ENCODE assay signal across 23 mouse cellular contexts in the genomic region with DNA sequence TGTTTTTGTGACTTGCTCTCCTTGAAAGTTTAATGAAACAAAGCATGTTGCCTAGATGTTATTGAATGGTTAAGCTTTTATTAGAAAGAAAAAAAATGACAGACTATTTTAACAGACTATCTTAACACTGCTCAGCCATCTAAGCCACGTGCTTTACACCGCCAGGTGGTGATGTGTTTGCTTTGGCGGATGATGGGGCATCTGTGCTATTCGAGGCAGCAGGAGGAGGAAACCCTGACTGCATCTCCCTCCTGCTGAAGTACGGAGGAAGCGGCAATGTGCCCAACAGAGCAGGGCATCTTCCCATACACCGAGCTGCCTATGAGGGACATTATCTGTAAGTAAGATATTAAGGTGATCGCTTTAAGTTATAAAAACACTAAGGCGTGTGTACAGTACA. TPM values are rescaled to one million over a fixed set of nuclear protein-coding genes. Genes with fewer than 3 reads are reported as not detected.
A peak's percentile ranks its signal among the peaks of the same experiment; 100 is the strongest.
DNase-seq lines count a peak whose midpoint lies in the region; ATAC-seq and TF ChIP-seq lines count a peak whose summit lies in the region.
"Had no signal": no experiment of that assay in that cellular context is flagged by ENCODE, and none has a peak within 500 bp of the region (broad histone marks: within the 10 kb centered on the region; RNA-seq: fewer than 3 reads in every experiment).

No protein-coding gene starts in this region.

- H3K9ac ChIP-seq in CH12.LX (ENCODE audit: insufficient read depth, low read depth), result no peak overlapping the region
- H3K9ac ChIP-seq: forebrain, embryonic 12.5 days; neural tube, embryonic 12.5 days had no signal

- ATAC-seq in frontal cortex, adult (ENCODE audit: low TSS enrichment), result peak; percentile 83
- no peak for ATAC-seq in erythroid progenitor cell, adult 5-6 weeks (replicated peaks; ENCODE audit: low FRiP score, poor library complexity, severe bottlenecking)
- ATAC-seq: inflammation-experienced regulatory T-cells, adult 6 months had no signal

- in situ Hi-C loops in CH12.LX (cut with MboI; ENCODE audit: low pct_ligation_motif_present, low pct_unique_long_range_greater_than_20kb, low sequenced_read_pairs), result no loop called here

- no peaks in the 10 kb centered on the region for H3K9me3 ChIP-seq in CH12.LX (replicated peaks; ENCODE audit: low read length)
- H3K9me3 ChIP-seq: forebrain, embryonic 12.5 days; hindbrain, embryonic 10.5 days; neural tube, embryonic 12.5 days had no signal

- dilution Hi-C loops in CH12.LX (cut with MboI; ENCODE audit: extremely low pct_ligation_motif_present, extremely low pct_unique_long_range_greater_than_20kb, low sequenced_read_pairs), result no loop called here

- WGBS in cerebellum, adult 2 months, result 32% methylated on average over 9 of the region's 9 CpGs

- no peaks in the 10 kb centered on the region for H3K27me3 ChIP-seq in CH12.LX (replicated peaks)
- no peaks in the 10 kb centered on the region for H3K27me3 ChIP-seq in cerebellum, adult 2 months (ENCODE audit: control insufficient read depth, insufficient read depth, low read length)
- H3K27me3 ChIP-seq: forebrain, embryonic 12.5 days; neural tube, embryonic 12.5 days had no signal

- no peak for TF ChIP-seq CTCF in CH12.LX (conservative IDR thresholded peaks at IDR 0.05 in 1 of 2, IDR thresholded peaks at IDR 0.05 in 1 of 2; ENCODE audit: low read depth in 2 of 2, low read length in 2 of 2)
- peak; percentile 18; the same call in 1 of the 2 replicates for TF ChIP-seq CTCF in cerebellum, adult 2 months (IDR thresholded peaks at IDR 0.05; ENCODE audit: borderline replicate concordance, insufficient read depth, low read depth, low read length)

- no peak for DNase-seq in frontal cortex, postnatal 14 days (ENCODE audit: low spot score in 2 of 2)
- DNase-seq in CH12.LX (ENCODE audit: extremely low read depth), result no peak
- DNase-seq in cerebellum, adult 2 months, result peak; percentile 43 to 49
- peak; percentile 55 to 60 for DNase-seq in layer of hippocampus, adult 18-20 months (ENCODE audit: low spot score in 2 of 2)
- DNase-seq in spleen, postnatal 14 days (ENCODE audit: low spot score in 2 of 2), result no peak
- no peak for DNase-seq in embryo, embryonic 9.5 days (ENCODE audit: extremely low spot score)
- DNase-seq: adrenal gland, postnatal 14 days; embryo, embryonic 11 days; liver; lung, adult 18-20 months; thymus, adult 18-20 months had no signal

- no peak for TF ChIP-seq EP300 in CH12.LX (IDR thresholded peaks at IDR 0.05; ENCODE audit: low read length)

- H3K27ac ChIP-seq in CH12.LX (ENCODE audit: insufficient read depth, low read depth), result no peak overlapping the region
- no peak overlapping the region for H3K27ac ChIP-seq in cerebellum, adult 2 months (ENCODE audit: insufficient read depth, low read length)
- H3K27ac ChIP-seq: forebrain, embryonic 12.5 days; hindbrain, embryonic 10.5 days; neural tube, embryonic 12.5 days had no signal

- TF ChIP-seq RAD21 in CH12.LX (IDR thresholded peaks at IDR 0.05; ENCODE audit: low read depth, low read length), result no peak

- no peaks in the 10 kb centered on the region for H3K79me2 ChIP-seq in CH12.LX (replicated peaks; ENCODE audit: control insufficient read depth, extremely low read depth, insufficient read depth, poor library complexity, severe bottlenecking)

- no peaks in the 10 kb centered on the region for H3K4me1 ChIP-seq in CH12.LX (ENCODE audit: control insufficient read depth in 1 of 2, insufficient read depth in 2 of 2)
- no peaks in the 10 kb centered on the region for H3K4me1 ChIP-seq in cerebellum, adult 2 months (ENCODE audit: control insufficient read depth, insufficient read depth, low read length)
- H3K4me1 ChIP-seq: hindbrain, embryonic 10.5 days; neural tube, embryonic 12.5 days had no signal

- H3K4me2 ChIP-seq in CH12.LX (ENCODE audit: insufficient read depth, low read depth, poor library complexity, severe bottlenecking), result no peak overlapping the region
- H3K4me2 ChIP-seq: forebrain, embryonic 12.5 days; neural tube, embryonic 12.5 days had no signal

- H3K4me3 ChIP-seq in CH12.LX (replicated peaks in 1 of 3; ENCODE audit: low read depth in 2 of 3, low read length in 2 of 3, poor library complexity in 1 of 3), result no peak overlapping the region
- H3K4me3 ChIP-seq in cerebellum, adult 2 months (replicated peaks; ENCODE audit: insufficient read depth, low read depth, low read length), result no peak overlapping the region
- H3K4me3 ChIP-seq: forebrain, embryonic 12.5 days; hindbrain, embryonic 10.5 days; neural tube, embryonic 12.5 days had no signal

- TF ChIP-seq POLR2A in CH12.LX (IDR thresholded peaks at IDR 0.05; ENCODE audit: low read depth, low read length), result no peak
- no peak for TF ChIP-seq POLR2A in cerebellum, adult 2 months (IDR thresholded peaks at IDR 0.05; ENCODE audit: borderline replicate concordance, insufficient read depth, low read length)

- no peaks in the 10 kb centered on the region for H3K36me3 ChIP-seq in CH12.LX (replicated peaks in 1 of 2; ENCODE audit: control insufficient read depth in 1 of 2, insufficient read depth in 1 of 2, low read length in 1 of 2)
- H3K36me3 ChIP-seq: forebrain, embryonic 12.5 days; hindbrain, embryonic 10.5 days; neural tube, embryonic 12.5 days had no signal

TF ChIP-seq in CH12.LX, 34 proteins besides CTCF, POLR2A, EP300 and RAD21:
- no peak for TF ChIP-seq E2F4 (IDR thresholded peaks at IDR 0.05; ENCODE audit: insufficient replicate concordance, low read depth, low read length)
- TF ChIP-seq NELFE (IDR thresholded peaks at IDR 0.05; ENCODE audit: low read depth, low read length), result no peak
- no peak for TF ChIP-seq NRF1 (IDR thresholded peaks at IDR 0.05; ENCODE audit: low read depth, low read length)
- TF ChIP-seq IRF4 (IDR thresholded peaks at IDR 0.05; ENCODE audit: low read depth, low read length), result no peak
- no peak for TF ChIP-seq CHD2 (IDR thresholded peaks at IDR 0.05; ENCODE audit: low read length)
- TF ChIP-seq JUN (IDR thresholded peaks at IDR 0.05; ENCODE audit: insufficient read depth, low read depth, low read length), result no peak
- no peak for TF ChIP-seq GABPA (IDR thresholded peaks at IDR 0.05; ENCODE audit: insufficient replicate concordance, low read depth, low read length)
- no peak for TF ChIP-seq TCF12 (IDR thresholded peaks at IDR 0.05; ENCODE audit: low read depth, low read length)
- no peak for TF ChIP-seq ZMIZ1 (IDR thresholded peaks at IDR 0.05; ENCODE audit: low read depth, low read length)
- no peak for TF ChIP-seq TBP (conservative IDR thresholded peaks at IDR 0.05; ENCODE audit: low read depth, low read length)
- TF ChIP-seq CHD1 (IDR thresholded peaks at IDR 0.05; ENCODE audit: low read depth, low read length), result no peak
- TF ChIP-seq SMC3 (IDR thresholded peaks at IDR 0.05; ENCODE audit: low read depth, low read length), result peak; percentile 10; the same call in 1 of the 2 replicates
- TF ChIP-seq MAX (IDR thresholded peaks at IDR 0.05; ENCODE audit: low read length), result 0 out of 2 replicates have a peak, but pooled peaks have one; percentile 29

RNA-seq across cellular contexts. Expression of a gene that starts 33.5 kb away (rescaled TPM):
- total RNA-seq in CH12.LX (2012; rRNA removed) (not detected in 2 replicates), CH12.LX (2014; rRNA removed) (not detected in 2 replicates)
- not detected in 2 replicates for polyA plus RNA-seq in CH12.LX (2012; ENCODE audit: insufficient read length, low read depth)
- polyA plus RNA-seq in cerebellum, adult 2 months (2012; rRNA removed), result 0.05 and 0.06 TPM in 2 replicates
- total RNA-seq in layer of hippocampus, adult 18-20 months (2021), result not detected
- total RNA-seq in erythroid progenitor cell, adult 5-6 weeks (2015; ENCODE audit: low replicate concordance), result not detected in 2 replicates
- total RNA-seq in erythroid progenitor cell, adult 5-6 weeks (2017; ENCODE audit: low replicate concordance), result not detected in 2 replicates
- total RNA-seq: adrenal gland, postnatal 14 days; granulocyte monocyte progenitor cell, adult 5-6 weeks; left cerebral cortex, postnatal 14 days; monocyte, adult 5-6 weeks had no signal
- polyA plus RNA-seq: forebrain, embryonic 12.5 days; hindbrain, embryonic 10.5 days; inflammation-experienced regulatory T-cells, adult 6 months; kidney, embryonic 14.5 days; large intestine, adult 2 months; neural tube, embryonic 12.5 days; small intestine, adult 2 months had no signal

RNA-seq across cellular contexts. Expression of a gene that starts 36.1 kb away (rescaled TPM):
- total RNA-seq in CH12.LX (2012; rRNA removed) (not detected in 2 replicates), CH12.LX (2014; rRNA removed) (not detected in 2 replicates)
- 0.10 TPM in 2 replicates for polyA plus RNA-seq in CH12.LX (2012; ENCODE audit: insufficient read length, low read depth)
- polyA plus RNA-seq in cerebellum, adult 2 months (2012; rRNA removed), result 0.05 and 0.10 TPM in 2 replicates
- total RNA-seq in layer of hippocampus, adult 18-20 months (2021), result not detected
- total RNA-seq in erythroid progenitor cell, adult 5-6 weeks (2015; ENCODE audit: low replicate concordance), result not detected in 2 replicates
- 0.13 TPM in 1 of 2 replicates, not detected in the other for total RNA-seq in erythroid progenitor cell, adult 5-6 weeks (2017; ENCODE audit: low replicate concordance)
- total RNA-seq: adrenal gland, postnatal 14 days; granulocyte monocyte progenitor cell, adult 5-6 weeks; left cerebral cortex, postnatal 14 days; monocyte, adult 5-6 weeks had no signal
- polyA plus RNA-seq: forebrain, embryonic 12.5 days; hindbrain, embryonic 10.5 days; inflammation-experienced regulatory T-cells, adult 6 months; large intestine, adult 2 months; neural tube, embryonic 12.5 days; small intestine, adult 2 months had no signal

RNA-seq across cellular contexts. Expression of a gene that starts 36.3 kb away (rescaled TPM):
- 162 and 222 TPM in 2 replicates for total RNA-seq in CH12.LX (2012; rRNA removed)
- 67.2 and 92.0 TPM in 2 replicates for total RNA-seq in CH12.LX (2014; rRNA removed)
- 372 and 433 TPM in 2 replicates for polyA plus RNA-seq in CH12.LX (2012; ENCODE audit: insufficient read length, low read depth)
- 115 and 146 TPM in 2 replicates for polyA plus RNA-seq in cerebellum, adult 2 months (2012; rRNA removed)
- total RNA-seq in layer of hippocampus, adult 18-20 months (2021), result 100 to 1,000 TPM; 290 to 317 TPM
- total RNA-seq in erythroid progenitor cell, adult 5-6 weeks (2015; ENCODE audit: low replicate concordance), result 99.8 and 122 TPM in 2 replicates
- 80.4 and 150 TPM in 2 replicates for total RNA-seq in erythroid progenitor cell, adult 5-6 weeks (2017; ENCODE audit: low replicate concordance)

RNA-seq across cellular contexts. Expression of a gene that starts 49.2 kb away (rescaled TPM):
- total RNA-seq in CH12.LX (2012; rRNA removed), result not detected in 2 replicates
- total RNA-seq in CH12.LX (2014; rRNA removed), result not detected in 2 replicates
- not detected in 2 replicates for polyA plus RNA-seq in CH12.LX (2012; ENCODE audit: insufficient read length, low read depth)
- 0.97 and 1.4 TPM in 2 replicates for polyA plus RNA-seq in cerebellum, adult 2 months (2012; rRNA removed)
- total RNA-seq in layer of hippocampus, adult 18-20 months (2021), result 1 to 10 TPM; 2.2 to 2.4 TPM
- not detected in 2 replicates for total RNA-seq in erythroid progenitor cell, adult 5-6 weeks (2015; ENCODE audit: low replicate concordance)
- 1.1 TPM in 1 of 2 replicates, not detected in the other for total RNA-seq in erythroid progenitor cell, adult 5-6 weeks (2017; ENCODE audit: low replicate concordance)
- total RNA-seq: granulocyte monocyte progenitor cell, adult 5-6 weeks had no signal
- polyA plus RNA-seq: inflammation-experienced regulatory T-cells, adult 6 months; kidney, embryonic 14.5 days; small intestine, adult 2 months had no signal

Comparison
In these comparisons a context has a peak if more than half of its experiments do, and no peak if none do; other contexts are left out.
1. DNase-seq: peak in cerebellum, adult 2 months (2 of 2) and layer of hippocampus, adult 18-20 months (2 of 2); none in frontal cortex, postnatal 14 days (0 of 2), CH12.LX (single experiment), spleen, postnatal 14 days (0 of 2) and embryo, embryonic 9.5 days (single experiment).